Mouse (Mus musculus): ENCODE data around the gene Hoxc12.

DNA sequence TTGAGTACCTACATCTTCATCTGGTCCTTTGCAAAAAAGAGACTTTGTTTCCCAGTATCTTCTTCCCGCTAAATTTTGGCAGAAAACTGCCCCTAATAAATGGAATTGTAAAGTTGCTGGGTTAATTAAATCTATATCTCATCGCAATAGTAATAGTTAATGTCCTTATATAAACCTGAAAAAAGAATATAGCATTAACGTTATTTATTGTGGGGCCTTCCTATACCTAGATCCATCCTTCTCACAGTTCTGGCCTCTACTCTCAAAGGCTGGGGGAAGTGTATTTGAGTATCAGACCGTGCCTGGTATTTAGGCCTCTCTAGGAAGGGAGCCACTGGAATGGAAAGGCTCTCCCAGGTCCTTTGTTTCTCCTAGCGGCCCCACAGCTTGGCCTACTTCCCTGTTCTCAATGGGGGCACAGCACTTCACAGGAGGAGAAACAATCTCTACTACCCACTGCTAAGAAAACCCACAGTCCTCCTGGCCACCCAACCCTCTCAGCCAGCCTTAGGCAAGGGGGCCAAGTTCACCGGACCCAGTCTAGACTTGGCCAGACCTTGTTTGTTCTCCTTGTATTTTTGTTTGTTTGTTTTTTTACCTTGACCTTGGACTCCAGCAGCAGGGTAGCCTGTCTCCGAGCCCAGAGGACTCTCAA lies 17.8 kb upstream of the Hoxc12 start:
- TF ChIP-seq EP300 (IDR thresholded peaks at IDR 0.05; ENCODE audit: low read depth in 1 of 2, low read length in 2 of 2) (no peak), NRF1 (IDR thresholded peaks at IDR 0.05; ENCODE audit: insufficient read depth, low read depth, low read length, poor library complexity, severe bottlenecking) (no peak), NELFE (IDR thresholded peaks at IDR 0.05; ENCODE audit: low read depth, low read length) (no peak), MXI1 (IDR thresholded peaks at IDR 0.05; ENCODE audit: low read depth, low read length) (no peak), POLR2A (IDR thresholded peaks at IDR 0.05; ENCODE audit: control insufficient read depth in 1 of 2, insufficient read depth in 1 of 2, low read depth in 1 of 2, low read length in 2 of 2, poor library complexity in 1 of 2) (no peak), GATA1 (IDR thresholded peaks at IDR 0.05; ENCODE audit: low read depth, low read length) (no peak), E2F4 (IDR thresholded peaks at IDR 0.05; ENCODE audit: borderline replicate concordance, low read depth, low read length) (no peak), SMC3 (IDR thresholded peaks at IDR 0.05; ENCODE audit: low read depth, low read length) (no peak), UBTF (IDR thresholded peaks at IDR 0.05; ENCODE audit: borderline replicate concordance, insufficient read depth, low read depth, low read length) (no peak), CTCF (IDR thresholded peaks at IDR 0.05 in 2 of 3, conservative IDR thresholded peaks at IDR 0.05 in 1 of 3; ENCODE audit: control insufficient read depth in 1 of 3, insufficient read depth in 1 of 3, low read depth in 2 of 3, low read length in 3 of 3, poor library complexity in 1 of 3, severe bottlenecking in 1 of 3) (no peak), TCF12 (IDR thresholded peaks at IDR 0.05; ENCODE audit: low read depth, low read length) (no peak), POLR2AphosphoS5 (IDR thresholded peaks at IDR 0.05; ENCODE audit: borderline replicate concordance, low read depth, low read length) (no peak), MAX (IDR thresholded peaks at IDR 0.05; ENCODE audit: low read length) (no peak), KAT2A (conservative IDR thresholded peaks at IDR 0.05; ENCODE audit: low read depth, low read length) (no peak)

All from MEL (cell line).